Mouse (Mus musculus) liver, adult 2 months (tissue): Measurements from ENCODE around the gene Cplane1. TPM values are rescaled to one million over a fixed set of nuclear protein-coding genes. Genes with fewer than 3 reads are reported as not detected.

Source experiments
- DNase-seq: peaks from one replicate; pipeline ENCODE4 v3.0.0-alpha.2; 2011; ENCODE audit warnings: low read depth, low spot score; ENCODE audit errors: extremely low read depth
- H3K27ac ChIP-seq: fragments of 200-500 bp; replicated peaks from 2 replicates; pipeline ENCODE4 v1.5.1; 2012; ENCODE audit warnings: low read depth, mild to moderate bottlenecking, control low read depth, inconsistent platforms, low read length; ENCODE audit not compliant: insufficient read depth
- H3K27me3 ChIP-seq: fragments of 200-500 bp; 2 replicates; pipeline ENCODE4 v1.6.1; 2012; ENCODE audit warnings: mild to moderate bottlenecking, moderate library complexity, low read length, inconsistent platforms; ENCODE audit not compliant: control insufficient read depth, insufficient read depth
- H3K36me3 ChIP-seq: fragments of 200-500 bp; 2 replicates; pipeline ENCODE4 v1.6.1; 2012; ENCODE audit warnings: low read length, inconsistent platforms; ENCODE audit not compliant: control insufficient read depth, insufficient read depth
- H3K4me1 ChIP-seq: fragments of 200-500 bp; 2 replicates; pipeline ENCODE4 v1.6.1; 2011; ENCODE audit warnings: low read length; ENCODE audit not compliant: control insufficient read depth, insufficient read depth
- H3K4me3 ChIP-seq: fragments of 200-500 bp; 2 replicates; pipeline ENCODE4 v1.5.1; 2011; ENCODE audit warnings: low read depth, mild to moderate bottlenecking, control low read depth, low read length, moderate library complexity; ENCODE audit not compliant: insufficient read depth
- H3K79me2 ChIP-seq: fragments of 200-500 bp; 2 replicates; pipeline ENCODE4 v1.6.1; 2012; ENCODE audit warnings: inconsistent platforms, mild to moderate bottlenecking, low read length, moderate library complexity; ENCODE audit not compliant: control insufficient read depth, insufficient read depth
- H3K9ac ChIP-seq: fragments of 200-500 bp; 2 replicates; pipeline ENCODE4 v1.6.1; 2012; ENCODE audit warnings: low read depth, mild to moderate bottlenecking, control low read depth, inconsistent platforms, low read length
- CTCF ChIP-seq: fragments of 200-500 bp; IDR thresholded peaks from 2 replicates; pipeline ENCODE4 v1.5.1; 2011; ENCODE audit warnings: low read depth, low read length, control low read depth
- POLR2A ChIP-seq: fragments of 200-500 bp; IDR thresholded peaks from 2 replicates; pipeline ENCODE4 v1.6.1; 2011; ENCODE audit warnings: low read length, control low read depth; ENCODE audit not compliant: insufficient read depth; ENCODE audit errors: extremely low read depth
- WGBS: fragments of 180-500 bp; shearing (Covaris S2); methylation state at CpG from one replicate; pipeline ENCODE4 v1.1.7; 2018; 5-methylcytosine and 5-hydroxymethylcytosine counted together
- polyA plus RNA-seq: library from polyadenylated mRNA; depleted of rRNA; stranded (reverse); fragments of >200 nt; gene quantifications from 2 replicates; pipeline ENCODE4 v1.2.3, GENCODE M21; 2012
- total RNA-seq: library from RNA; depleted of rRNA; stranded (reverse); fragments of >200 nt; gene quantifications from 2 replicates; pipeline ENCODE4 v1.2.3, GENCODE M21; 2014

Cplane1 gene
- total and polyA plus RNA-seq, 2 experiments, result 0.88 to 2.9 TPM

DNA sequence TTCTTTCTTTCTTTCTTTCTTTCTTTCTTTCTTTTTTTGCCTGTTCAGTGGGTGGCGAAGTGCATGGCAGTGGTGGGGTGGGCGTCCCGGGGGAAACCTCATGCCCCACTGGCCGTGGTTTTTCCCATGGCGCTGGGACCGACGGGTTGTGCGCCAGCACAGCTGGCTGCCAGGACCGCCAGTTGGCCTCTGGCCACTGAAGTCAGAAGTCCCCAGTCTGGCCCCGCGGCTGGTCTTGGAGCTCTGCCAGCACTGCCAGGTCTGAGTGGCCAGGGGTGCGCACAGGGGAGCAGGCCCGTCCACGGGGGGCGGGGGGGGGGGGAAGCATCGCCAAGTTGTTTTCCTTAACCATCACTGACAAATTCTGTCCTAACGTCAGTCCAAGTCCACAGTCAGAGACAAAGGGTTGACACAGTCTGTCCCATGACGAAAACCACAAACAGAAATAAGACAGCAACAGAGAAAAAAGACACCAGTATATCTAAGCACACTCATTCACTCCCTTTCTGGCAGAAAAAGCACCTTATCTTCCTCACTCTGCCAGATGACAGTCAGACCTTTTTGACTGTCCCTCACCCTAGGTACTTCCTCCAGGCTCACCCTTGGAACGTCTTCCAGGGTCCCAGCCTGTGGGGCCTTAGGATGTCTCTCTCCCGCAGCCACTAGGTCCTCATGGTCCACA, 111.2 kb downstream of the Cplane1 start:
- no peaks in the 10 kb centered on the region for H3K27me3 ChIP-seq
- no peak for TF ChIP-seq POLR2A
- no peak for TF ChIP-seq CTCF
- no peaks in the 10 kb centered on the region for H3K79me2 ChIP-seq
- no peak overlapping the region for H3K27ac ChIP-seq
- WGBS, result 59% methylated on average over 20 of the region's 20 CpGs
- H3K4me1 ChIP-seq, result no peaks in the 10 kb centered on the region
- peak overlapping the region; percentile 63; the same call in 1 of the 2 replicates for H3K4me3 ChIP-seq
- peak; percentile 33 for DNase-seq
- no peaks in the 10 kb centered on the region for H3K36me3 ChIP-seq
- no peak overlapping the region for H3K9ac ChIP-seq

DNA sequence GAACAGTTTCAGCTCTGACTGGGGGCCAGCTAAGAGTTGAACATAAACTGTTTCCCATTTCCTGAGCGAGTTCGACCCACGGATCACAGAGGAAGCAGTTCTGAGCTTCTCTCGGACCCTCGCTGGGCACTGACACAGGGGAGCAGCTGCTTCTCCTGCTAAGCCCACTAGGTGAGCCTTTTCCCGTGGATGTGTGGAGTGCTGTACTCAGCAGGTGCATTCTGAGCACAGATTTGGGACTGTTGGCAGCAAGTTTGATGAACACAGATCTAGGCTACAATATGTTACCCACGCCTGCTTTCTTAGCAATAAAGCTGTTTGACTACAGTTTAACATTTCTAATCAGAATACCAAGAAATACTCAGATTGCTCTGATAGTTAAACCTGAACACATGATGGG, 112.8 kb downstream of the Cplane1 start:
- Histone ChIP-seq H3K9ac (no peak overlapping the region), H3K36me3 (no peaks in the 10 kb centered on the region), H3K27ac (no peak overlapping the region), H3K4me3 (no peak overlapping the region), H3K79me2 (no peaks in the 10 kb centered on the region), H3K4me1 (no peaks in the 10 kb centered on the region), H3K27me3 (no peaks in the 10 kb centered on the region)
- no peak for DNase-seq
- WGBS, result 76% methylated on average over 7 of the region's 7 CpGs
- no peak for TF ChIP-seq POLR2A
- TF ChIP-seq CTCF, result no peak

DNA sequence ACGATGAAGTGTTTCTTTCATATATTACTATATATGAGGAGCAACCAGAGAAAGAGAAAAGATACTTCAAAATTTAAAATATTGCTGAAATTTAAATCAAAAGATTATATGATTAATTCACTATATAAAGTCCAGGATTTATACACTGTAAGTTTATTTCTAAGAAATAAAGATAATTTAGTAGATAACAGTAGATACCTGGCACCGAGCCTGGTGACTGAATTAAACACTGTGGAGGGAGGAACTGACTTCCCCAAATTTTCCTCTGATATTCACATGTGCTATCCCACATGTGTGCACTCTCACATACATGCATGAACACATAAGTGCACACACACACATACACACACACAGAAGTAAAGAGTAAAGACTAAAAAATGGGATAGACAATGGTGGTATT, 113.2 kb downstream of the Cplane1 start:
- H3K79me2 ChIP-seq, result no peaks in the 10 kb centered on the region
- DNase-seq, result no peak
- no peak overlapping the region for H3K9ac ChIP-seq
- H3K27ac ChIP-seq, result no peak overlapping the region
- H3K4me3 ChIP-seq, result no peak overlapping the region
- no peaks in the 10 kb centered on the region for H3K4me1 ChIP-seq
- H3K36me3 ChIP-seq, result no peaks in the 10 kb centered on the region
- no peaks in the 10 kb centered on the region for H3K27me3 ChIP-seq
- 83% methylated on average over 2 of the region's 2 CpGs for WGBS
- TF ChIP-seq CTCF (no peak), POLR2A (no peak)

DNA sequence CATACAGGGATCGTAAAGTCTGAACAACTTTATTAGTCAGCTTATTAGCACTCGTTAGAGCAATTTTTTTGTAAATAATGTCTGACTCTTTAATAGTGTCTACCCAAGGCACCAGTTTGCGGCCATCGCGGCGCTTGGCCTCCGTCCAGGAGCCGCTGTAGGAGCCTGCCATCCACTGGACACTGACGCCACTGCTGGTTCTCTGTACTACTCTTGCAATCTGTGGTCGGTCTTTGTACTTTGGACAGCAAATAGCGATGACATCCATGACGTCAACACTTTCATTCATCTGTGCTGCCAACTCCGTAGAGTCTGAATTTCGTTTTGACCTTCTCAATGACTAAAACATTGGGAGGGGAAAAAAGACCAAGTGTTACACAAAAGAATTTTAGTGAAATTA, 122.3 kb downstream of the Cplane1 start:
- WGBS, result 50% methylated on average over 14 of the region's 14 CpGs
- Histone ChIP-seq H3K79me2 (no peaks in the 10 kb centered on the region), H3K27me3 (no peaks in the 10 kb centered on the region), H3K4me3 (no peak overlapping the region), H3K27ac (no peak overlapping the region; the same call in 1 of the 2 replicates), H3K4me1 (peaks cover 2% of the 10 kb centered on the region), H3K9ac (no peak overlapping the region), H3K36me3 (peaks cover 38% of the 10 kb centered on the region)
- TF ChIP-seq CTCF (peak; percentile 51), POLR2A (no peak)
- peak; percentile 95 for DNase-seq

DNA sequence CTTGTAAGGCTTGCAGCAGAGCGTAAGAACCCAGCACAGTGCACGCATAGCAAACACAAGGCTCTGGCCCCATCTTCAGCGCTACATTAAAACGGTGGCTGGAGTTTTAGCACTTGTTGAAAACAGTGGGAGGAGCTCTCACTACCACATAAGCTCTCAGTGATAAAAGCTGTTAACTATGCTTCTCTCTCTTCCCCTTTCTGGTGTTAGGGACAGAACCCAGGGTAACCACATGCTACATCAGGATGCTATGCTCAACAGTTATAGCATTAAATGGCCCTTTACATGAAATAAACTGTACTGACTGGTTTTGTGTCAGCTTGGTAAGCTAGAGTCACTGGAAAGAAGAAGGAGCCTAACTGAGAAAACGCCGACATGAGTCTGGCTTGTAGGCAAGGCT, 125.2 kb downstream of the Cplane1 start:
- no peak for DNase-seq
- Histone ChIP-seq H3K4me3 (no peak overlapping the region), H3K27me3 (no peaks in the 10 kb centered on the region), H3K36me3 (peaks cover 50% of the 10 kb centered on the region), H3K4me1 (peaks cover 2% of the 10 kb centered on the region), H3K9ac (no peak overlapping the region), H3K27ac (no peak overlapping the region), H3K79me2 (no peaks in the 10 kb centered on the region)
- no peak for TF ChIP-seq POLR2A
- no peak for TF ChIP-seq CTCF
- 93% methylated on average over 6 of the region's 6 CpGs for WGBS

DNA sequence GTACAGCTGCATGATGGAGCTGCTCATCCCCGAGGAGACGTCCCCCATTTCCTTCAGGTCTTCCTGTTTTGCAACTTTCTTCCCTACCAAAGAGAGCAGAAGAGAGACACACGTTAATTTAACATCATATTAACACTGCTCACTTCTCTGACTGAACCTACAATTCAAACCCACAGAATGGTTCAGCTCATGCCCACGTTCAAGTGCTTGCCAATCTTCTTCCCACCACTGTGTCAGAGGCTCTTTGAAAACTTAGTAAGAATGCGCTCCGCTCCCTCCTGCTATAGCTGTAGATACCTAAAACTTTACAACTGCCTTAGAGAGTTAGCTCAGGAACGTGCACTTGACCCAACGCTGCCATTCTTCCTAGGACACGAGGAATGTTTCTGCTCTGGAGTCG, 134.0 kb downstream of the Cplane1 start:
- Histone ChIP-seq H3K27ac (no peak overlapping the region), H3K79me2 (no peaks in the 10 kb centered on the region), H3K4me3 (no peak overlapping the region), H3K4me1 (no peaks in the 10 kb centered on the region), H3K9ac (no peak overlapping the region), H3K36me3 (peaks cover 55% of the 10 kb centered on the region), H3K27me3 (no peaks in the 10 kb centered on the region)
- DNase-seq, result no peak
- 92% methylated on average over 10 of the region's 10 CpGs for WGBS
- TF ChIP-seq POLR2A (no peak), CTCF (no peak)
